Mouse (Mus musculus) lung, embryonic 15.5 days (tissue): ENCODE measurements around the gene Hacd4. TPM values are rescaled to one million over a fixed set of nuclear protein-coding genes. Genes with fewer than 3 reads are reported as not detected.

Experiments used
- ATAC-seq: fragments of 200-750 bp; cut with Nextera tagmentation; 2 replicates; pipeline ENCODE4 v1.8.0; 2017; ENCODE audit warnings: moderate number of reproducible peaks, borderline replicate concordance; ENCODE audit not compliant: low FRiP score, low TSS enrichment; ENCODE audit errors: extremely low read depth
- H3K27ac ChIP-seq: fragments of 300-500 bp; sonication (generic); 2 replicates; pipeline ENCODE4 v1.5.1; 2015; ENCODE audit warnings: moderate library complexity, mild to moderate bottlenecking, inconsistent platforms
- H3K27me3 ChIP-seq: fragments of 300-500 bp; sonication (generic); 2 replicates; pipeline ENCODE4 v1.6.1; 2015; ENCODE audit warnings: inconsistent platforms
- H3K36me3 ChIP-seq: fragments of 300-500 bp; sonication (generic); 2 replicates; pipeline ENCODE4 v1.6.1; 2015; ENCODE audit warnings: inconsistent platforms
- H3K4me1 ChIP-seq: fragments of 300-500 bp; sonication (generic); 2 replicates; pipeline ENCODE4 v1.6.1; 2015; ENCODE audit warnings: inconsistent platforms
- H3K4me2 ChIP-seq: fragments of 300-500 bp; sonication (generic); 2 replicates; pipeline ENCODE4 v1.6.1; 2015; ENCODE audit warnings: inconsistent platforms, mild to moderate bottlenecking, moderate library complexity
- H3K4me3 ChIP-seq: fragments of 300-500 bp; sonication (generic); 2 replicates; pipeline ENCODE4 v1.5.1; 2015; ENCODE audit warnings: mild to moderate bottlenecking, inconsistent platforms
- H3K9ac ChIP-seq: fragments of 300-500 bp; sonication (generic); 2 replicates; pipeline ENCODE4 v1.6.1; 2015; ENCODE audit warnings: inconsistent platforms
- H3K9me3 ChIP-seq: fragments of 300-500 bp; sonication (generic); 2 replicates; pipeline ENCODE4 v1.6.1; 2016; ENCODE audit warnings: inconsistent platforms
- WGBS: fragments of 180-500 bp; shearing (Covaris S2); methylation state at CpG from one replicate; pipeline ENCODE4 v1.1.7; 2015; 5-methylcytosine and 5-hydroxymethylcytosine counted together
- polyA plus RNA-seq: library from polyadenylated mRNA; unstranded; fragments of >200 nt; fragmentation: Nextera tagmentation; extraction: Ambion mirVana; gene quantifications from 2 replicates; pipeline ENCODE4 v1.2.1, GENCODE M21; 2015

Hacd4 gene
- 9.4 TPM in 2 replicates for polyA plus RNA-seq

DNA sequence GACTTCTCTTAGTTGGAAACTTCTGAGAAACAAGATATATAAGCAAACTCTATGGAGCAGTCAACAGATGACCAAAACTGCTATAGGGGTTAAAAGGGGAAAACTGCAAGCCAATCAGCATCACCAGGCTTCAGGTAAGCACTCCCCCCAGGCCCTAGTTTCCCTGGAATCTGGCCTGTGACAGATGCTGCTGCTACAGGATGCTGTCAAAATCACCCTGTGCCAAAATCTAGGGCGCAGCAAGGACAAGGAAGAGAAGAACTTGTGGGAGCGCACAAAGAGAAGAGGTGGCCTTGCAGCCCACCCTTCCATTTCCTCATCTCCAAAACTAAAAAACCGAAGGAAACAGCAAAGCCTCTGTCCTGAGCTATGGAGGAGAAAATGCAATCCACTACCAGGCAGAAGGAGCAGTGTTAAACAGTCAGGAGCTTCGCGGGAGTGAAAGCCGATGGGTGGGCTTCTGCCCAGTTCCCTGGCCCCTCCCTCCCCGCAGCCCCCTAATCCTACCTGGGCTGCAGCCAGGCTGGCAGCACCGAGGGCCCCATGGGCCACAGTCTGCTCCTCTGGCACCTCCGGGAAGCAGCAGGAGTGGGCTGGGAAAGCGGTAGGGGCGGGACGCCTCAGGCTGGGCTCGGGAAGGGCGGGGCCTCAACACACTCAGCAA is at the start of gene Hacd4:
TSS of gene Hacd4 (minus strand) at position 603 of the 664 bp plus-strand sequence.
- H3K36me3 ChIP-seq: no peaks in the 10 kb centered on the region
- peak within 1 kb of the TSS; percentile 49 for H3K4me3 ChIP-seq
- H3K9me3 ChIP-seq: no peaks in the 10 kb centered on the region
- ATAC-seq: peak; percentile 87
- H3K4me2 ChIP-seq: peak within 1 kb of the TSS; percentile 74
- H3K4me1 ChIP-seq: peaks cover 13% of the 10 kb centered on the region
- 3% methylated on average over 14 of the region's 14 CpGs for WGBS
- H3K9ac ChIP-seq: peak within 1 kb of the TSS; percentile 52
- H3K27ac ChIP-seq: 0 out of 2 replicates have a peak within 1 kb of the TSS, but pooled peaks have one; percentile 26
- no peaks in the 10 kb centered on the region for H3K27me3 ChIP-seq

DNA sequence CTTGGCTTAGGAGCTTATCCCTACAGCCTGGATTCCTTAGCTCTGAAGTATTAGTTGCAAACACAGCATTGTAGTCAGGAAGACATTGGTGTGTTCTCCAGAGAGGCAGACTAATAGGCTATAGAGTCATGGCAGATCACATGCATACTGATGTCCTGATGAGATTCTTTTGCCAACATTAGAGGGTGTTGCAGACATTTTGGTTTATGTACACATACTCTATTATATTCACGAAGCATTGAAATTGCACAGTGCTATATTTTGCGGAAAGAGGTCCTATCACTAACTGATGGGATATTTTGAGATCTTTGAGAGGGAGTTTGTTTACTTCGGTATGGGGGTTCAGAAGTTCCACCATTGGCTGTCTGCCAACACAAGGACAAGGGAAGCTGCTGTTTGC is 49.4 kb upstream of the Hacd4 start:
- no peak overlapping the region for H3K27ac ChIP-seq
- no peak overlapping the region for H3K9ac ChIP-seq
- ATAC-seq: peak; percentile 19; the same call in 1 of the 2 replicates
- H3K4me1 ChIP-seq: peaks cover 6% of the 10 kb centered on the region; the same call in 1 of the 2 replicates
- H3K4me2 ChIP-seq: no peak overlapping the region
- no peak overlapping the region for H3K4me3 ChIP-seq
- no peaks in the 10 kb centered on the region for H3K27me3 ChIP-seq
- no peaks in the 10 kb centered on the region for H3K36me3 ChIP-seq
- WGBS: 31% methylated on average over 3 of the region's 3 CpGs
- no peaks in the 10 kb centered on the region for H3K9me3 ChIP-seq

DNA sequence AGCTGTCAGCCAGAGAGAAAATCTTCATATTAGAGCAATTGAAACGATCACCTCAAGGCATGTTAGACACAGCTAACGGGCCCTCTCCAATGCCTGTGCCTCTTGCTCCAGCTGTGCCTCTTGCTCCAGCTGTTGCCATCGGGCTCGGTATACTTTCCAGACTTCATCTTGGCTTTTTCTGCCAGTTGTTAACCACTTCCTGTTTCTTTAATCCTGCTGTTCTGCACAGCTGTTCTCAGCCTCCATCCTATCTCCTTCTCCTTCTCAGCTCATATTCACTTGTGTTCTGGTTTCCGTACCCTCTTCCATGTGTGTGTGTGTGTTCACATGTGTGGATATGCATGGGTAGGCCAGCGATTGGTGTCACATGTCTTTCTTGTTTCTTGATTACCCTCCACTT is 41.4 kb upstream of the Hacd4 start:
- Histone ChIP-seq H3K4me3 (no peak overlapping the region), H3K4me1 (peaks cover 20% of the 10 kb centered on the region), H3K36me3 (no peaks in the 10 kb centered on the region), H3K27me3 (no peaks in the 10 kb centered on the region), H3K27ac (no peak overlapping the region), H3K4me2 (no peak overlapping the region), H3K9ac (no peak overlapping the region), H3K9me3 (no peaks in the 10 kb centered on the region)
- peak; percentile 56; the same call in 1 of the 2 replicates for ATAC-seq
- WGBS: 60% methylated on average over 6 of the region's 6 CpGs

DNA sequence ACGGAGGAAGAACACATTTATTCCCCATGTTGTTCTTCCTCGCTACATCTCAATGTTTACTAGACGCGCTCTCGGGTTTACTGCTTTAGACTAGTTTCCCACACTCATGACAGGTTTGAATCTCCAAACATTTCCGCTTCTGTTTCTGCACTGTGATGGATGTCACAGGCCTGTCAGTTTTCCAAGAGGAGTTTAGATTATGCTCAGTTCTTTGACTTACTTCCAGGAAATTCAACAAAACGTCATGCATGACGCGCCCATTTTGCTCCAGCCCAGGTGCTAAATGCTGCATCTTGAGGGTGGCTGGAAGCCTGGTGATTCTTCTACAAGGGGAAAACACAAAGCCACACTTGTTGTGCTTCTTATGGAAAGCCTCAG is 40.1 kb upstream of the Hacd4 start:
- Histone ChIP-seq H3K27ac (no peak overlapping the region), H3K4me1 (peaks cover 20% of the 10 kb centered on the region), H3K36me3 (no peaks in the 10 kb centered on the region), H3K27me3 (no peaks in the 10 kb centered on the region), H3K4me2 (no peak overlapping the region), H3K9me3 (no peaks in the 10 kb centered on the region), H3K4me3 (no peak overlapping the region), H3K9ac (no peak overlapping the region)
- ATAC-seq: peak; percentile 7; the same call in 1 of the 2 replicates
- 43% methylated on average over 9 of the region's 9 CpGs for WGBS

DNA sequence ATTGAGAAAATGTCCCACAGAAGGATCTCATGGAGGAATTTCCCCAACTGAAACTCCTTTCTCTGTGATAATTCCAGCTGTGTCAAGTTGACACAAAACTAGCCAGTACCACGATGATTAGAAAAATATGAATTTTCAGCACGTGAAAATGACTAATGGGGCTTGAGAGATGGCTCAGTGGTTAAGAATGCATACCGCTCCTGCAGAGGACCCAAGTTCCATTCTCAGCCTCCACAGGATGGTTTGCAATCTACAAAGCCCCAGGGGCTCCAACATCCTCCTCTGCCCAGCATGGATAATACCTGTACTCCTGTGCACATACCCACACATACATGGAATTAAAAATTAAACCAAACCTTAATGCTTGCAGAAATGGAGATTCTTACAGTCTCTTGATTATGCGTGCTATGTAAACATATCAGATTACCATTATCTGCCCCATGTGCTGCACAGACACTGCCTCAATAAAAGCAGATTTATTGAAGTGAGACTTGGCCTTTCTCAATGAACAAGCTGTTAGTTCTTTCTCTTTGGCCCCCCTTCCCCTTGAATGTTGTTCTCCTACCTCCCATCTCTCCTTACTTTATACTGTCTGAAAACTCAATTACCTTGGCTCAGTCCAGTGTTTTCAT is 39.6 kb upstream of the Hacd4 start:
- 44% methylated on average over 4 of the region's 4 CpGs for WGBS
- H3K4me2 ChIP-seq: no peak overlapping the region
- no peaks in the 10 kb centered on the region for H3K27me3 ChIP-seq
- H3K36me3 ChIP-seq: no peaks in the 10 kb centered on the region
- H3K4me1 ChIP-seq: peaks cover 20% of the 10 kb centered on the region
- no peak overlapping the region for H3K27ac ChIP-seq
- H3K9me3 ChIP-seq: no peaks in the 10 kb centered on the region
- ATAC-seq: no peak
- no peak overlapping the region for H3K4me3 ChIP-seq
- H3K9ac ChIP-seq: no peak overlapping the region

DNA sequence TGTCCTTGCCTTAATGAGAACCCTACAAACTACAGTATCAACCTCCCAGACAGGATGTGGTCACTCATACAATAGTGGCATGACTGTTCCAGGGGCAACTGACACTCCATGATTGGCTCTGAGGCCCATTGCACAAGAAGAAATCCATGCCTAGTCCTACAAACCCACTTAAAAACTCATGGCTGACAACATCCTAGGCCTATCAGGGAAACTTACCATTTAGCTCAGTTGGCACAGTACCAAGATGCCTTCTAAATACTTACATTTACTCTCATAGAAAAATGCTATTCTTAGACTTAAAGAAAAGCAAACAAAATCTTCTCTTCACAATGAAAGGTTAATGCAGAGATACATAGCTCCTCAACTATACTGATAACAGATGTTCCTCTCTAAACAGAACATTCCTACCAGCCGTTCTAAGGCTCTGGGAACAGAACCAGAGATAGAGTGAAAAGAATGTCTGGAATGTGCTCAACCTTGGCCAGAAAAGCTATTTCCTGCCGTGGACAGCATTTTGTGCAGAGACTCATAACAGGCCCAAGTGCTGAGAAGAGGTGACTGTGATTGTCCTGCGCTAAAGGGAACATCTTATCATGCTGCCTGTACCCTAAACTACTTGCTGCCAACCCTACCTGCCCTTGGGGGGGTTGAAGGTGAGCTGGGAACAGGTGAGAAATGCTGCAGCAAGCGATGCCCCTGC is 37.9 kb upstream of the Hacd4 start:
- Histone ChIP-seq H3K4me3 (no peak overlapping the region), H3K36me3 (no peaks in the 10 kb centered on the region), H3K4me1 (peaks cover 20% of the 10 kb centered on the region), H3K27me3 (no peaks in the 10 kb centered on the region), H3K9me3 (no peaks in the 10 kb centered on the region), H3K4me2 (no peak overlapping the region), H3K27ac (peak overlapping the region; percentile 71), H3K9ac (no peak overlapping the region)
- 28% methylated on average over 4 of the region's 4 CpGs for WGBS
- peak; percentile 77; the same call in 1 of the 2 replicates for ATAC-seq

DNA sequence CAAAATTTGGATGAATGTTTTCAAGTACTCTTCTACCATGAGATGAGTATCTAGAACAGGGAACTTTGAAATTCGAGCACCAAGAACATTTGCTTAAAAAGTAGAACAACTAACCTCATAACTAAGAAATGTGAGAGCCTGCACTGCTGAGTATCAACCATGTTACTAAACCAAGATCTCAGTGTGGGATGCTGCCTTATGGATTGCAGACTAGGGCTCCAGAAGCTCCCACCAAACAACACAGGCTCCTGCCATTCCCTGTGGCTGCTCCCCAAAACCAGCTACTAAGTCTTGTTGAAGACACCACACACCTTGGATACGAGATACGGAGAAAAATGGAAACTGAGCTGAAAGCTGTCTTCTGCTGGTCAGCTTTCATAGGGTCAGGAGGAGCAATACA is 37.4 kb upstream of the Hacd4 start:
- Histone ChIP-seq H3K4me3 (no peak overlapping the region), H3K27ac (peak overlapping the region; percentile 71), H3K9ac (no peak overlapping the region), H3K36me3 (no peaks in the 10 kb centered on the region), H3K9me3 (no peaks in the 10 kb centered on the region), H3K4me2 (no peak overlapping the region), H3K4me1 (peaks cover 20% of the 10 kb centered on the region), H3K27me3 (no peaks in the 10 kb centered on the region)
- no peak for ATAC-seq
- 87% methylated on average over 3 of the region's 3 CpGs for WGBS

DNA sequence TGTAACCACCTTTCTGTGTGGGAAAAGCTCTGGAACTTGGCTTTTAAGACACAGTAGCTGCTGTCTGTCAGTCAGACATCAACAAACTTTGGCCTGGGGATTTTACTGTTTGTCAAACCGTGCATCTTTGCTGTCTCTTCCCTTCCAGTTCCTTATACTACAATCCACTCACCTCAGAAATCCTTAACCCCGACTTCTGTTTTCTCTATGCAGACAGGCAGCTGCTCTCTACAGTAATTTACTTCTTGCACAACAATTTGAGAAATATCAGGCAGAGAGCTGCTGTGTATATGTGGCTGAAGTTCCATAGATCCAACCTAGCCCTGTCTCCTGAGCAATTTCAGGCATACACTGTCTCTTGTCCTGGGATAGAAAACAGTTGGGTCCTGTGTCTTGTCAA is 32.8 kb upstream of the Hacd4 start:
- no peak overlapping the region for H3K9ac ChIP-seq
- no peak for ATAC-seq
- H3K9me3 ChIP-seq: no peaks in the 10 kb centered on the region
- H3K4me1 ChIP-seq: peaks cover 5% of the 10 kb centered on the region
- 45% methylated on average over 2 of the region's 2 CpGs for WGBS
- no peaks in the 10 kb centered on the region for H3K27me3 ChIP-seq
- H3K36me3 ChIP-seq: no peaks in the 10 kb centered on the region
- no peak overlapping the region for H3K27ac ChIP-seq
- no peak overlapping the region for H3K4me3 ChIP-seq
- no peak overlapping the region for H3K4me2 ChIP-seq

DNA sequence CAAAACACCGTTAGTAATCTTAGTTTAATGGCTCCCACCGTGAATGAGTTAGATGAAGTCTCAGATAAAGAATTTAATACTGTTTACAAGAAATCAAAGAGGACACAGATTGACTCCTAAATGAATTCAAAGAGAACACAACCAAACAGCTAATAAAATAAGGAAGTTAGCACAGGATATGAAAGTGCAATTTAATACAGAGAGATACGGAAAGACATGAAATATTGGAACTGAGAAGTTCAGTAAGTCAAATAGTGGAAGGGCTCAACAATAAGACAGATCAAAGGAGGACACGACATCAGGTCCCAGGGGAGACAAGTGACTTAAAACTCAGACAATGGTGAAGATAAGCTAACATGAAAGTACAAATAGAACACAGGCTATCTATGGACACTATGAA is 25.8 kb upstream of the Hacd4 start:
- no peaks in the 10 kb centered on the region for H3K27me3 ChIP-seq
- ATAC-seq: no peak
- no peaks in the 10 kb centered on the region for H3K36me3 ChIP-seq
- H3K4me3 ChIP-seq: no peak overlapping the region
- H3K4me1 ChIP-seq: no peaks in the 10 kb centered on the region
- H3K4me2 ChIP-seq: no peak overlapping the region
- H3K9ac ChIP-seq: no peak overlapping the region
- 61% methylated on average over 4 of the region's 4 CpGs for WGBS
- H3K27ac ChIP-seq: no peak overlapping the region
- H3K9me3 ChIP-seq: no peaks in the 10 kb centered on the region

DNA sequence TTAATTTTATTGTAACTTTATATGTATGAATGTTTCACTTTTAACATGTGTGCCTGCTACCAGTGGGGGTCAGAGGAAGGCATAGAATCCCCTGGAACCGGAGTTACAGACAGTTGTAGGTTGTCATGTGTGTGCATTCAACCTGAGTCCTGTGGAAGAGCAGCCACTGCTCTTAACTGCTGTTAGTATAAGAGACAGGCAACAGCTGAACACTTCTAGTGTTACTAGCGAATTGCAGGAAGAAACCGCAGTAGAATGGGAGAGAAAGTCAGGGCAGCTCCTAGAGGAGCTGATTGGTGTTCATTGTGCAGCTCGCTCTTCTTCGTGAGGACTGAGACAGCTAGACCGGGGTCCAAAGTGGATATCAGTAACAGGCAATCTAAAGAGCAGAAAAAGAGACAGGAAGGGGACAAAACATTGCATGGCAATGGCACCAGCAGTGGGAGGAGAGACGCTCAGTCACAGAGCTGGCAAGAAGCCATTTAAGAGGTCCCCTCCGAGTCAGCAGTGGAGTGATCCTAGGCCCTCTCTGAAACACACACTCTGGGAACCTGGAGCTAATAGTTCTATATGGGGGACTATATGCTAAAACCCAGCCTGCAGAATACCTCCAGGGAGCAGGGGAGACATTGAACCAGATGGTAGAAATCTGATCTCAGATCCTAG is 24.4 kb upstream of the Hacd4 start:
- H3K9me3 ChIP-seq: no peaks in the 10 kb centered on the region
- H3K27ac ChIP-seq: no peak overlapping the region
- H3K9ac ChIP-seq: no peak overlapping the region
- no peak overlapping the region for H3K4me3 ChIP-seq
- no peak overlapping the region for H3K4me2 ChIP-seq
- H3K27me3 ChIP-seq: no peaks in the 10 kb centered on the region
- no peaks in the 10 kb centered on the region for H3K4me1 ChIP-seq
- no peak for ATAC-seq
- no peaks in the 10 kb centered on the region for H3K36me3 ChIP-seq
- WGBS: 54% methylated on average over 8 of the region's 8 CpGs

DNA sequence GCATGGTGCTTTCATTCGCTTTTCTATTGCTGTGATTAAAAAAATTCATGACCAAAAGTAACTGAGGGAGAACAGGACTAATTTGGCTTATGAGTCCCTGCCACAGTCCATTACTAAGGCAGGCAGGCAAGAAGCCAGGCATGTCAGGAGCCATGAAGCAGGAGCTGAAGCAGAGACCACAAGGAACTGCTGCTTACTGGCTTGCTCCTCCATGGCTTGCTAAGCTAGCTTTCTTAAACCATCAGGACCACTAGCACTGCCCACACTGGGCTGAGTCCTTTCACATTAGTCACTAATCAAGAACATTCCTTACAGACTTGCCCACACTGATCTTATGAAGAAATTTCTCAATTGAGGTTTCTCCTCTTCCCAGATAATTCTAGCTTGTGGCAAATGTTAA is 23.8 kb upstream of the Hacd4 start:
- Histone ChIP-seq H3K9me3 (no peaks in the 10 kb centered on the region), H3K4me3 (no peak overlapping the region), H3K4me2 (no peak overlapping the region), H3K27me3 (no peaks in the 10 kb centered on the region), H3K9ac (no peak overlapping the region), H3K4me1 (no peaks in the 10 kb centered on the region), H3K27ac (no peak overlapping the region), H3K36me3 (no peaks in the 10 kb centered on the region)
- WGBS: 88% methylated on average over 1 of the region's 1 CpGs
- ATAC-seq: no peak

DNA sequence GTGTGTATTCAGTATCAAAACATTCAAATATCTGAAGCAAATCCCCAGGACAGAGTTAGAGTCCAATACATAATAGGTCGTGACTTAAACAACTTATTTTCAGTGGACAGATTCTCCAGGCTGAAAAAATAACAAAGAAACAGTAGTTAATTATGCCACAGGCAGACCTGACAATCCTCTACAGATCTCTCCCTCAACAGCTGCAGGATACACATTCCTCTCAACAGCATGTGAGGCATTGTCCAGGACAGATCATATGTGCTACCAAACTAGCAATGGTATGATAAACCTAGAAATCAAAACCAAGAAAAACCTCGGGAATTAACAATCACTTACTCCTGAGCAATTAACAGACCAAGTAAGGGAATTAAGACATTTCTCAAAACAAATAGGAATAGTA is 22.6 kb upstream of the Hacd4 start:
- ATAC-seq: no peak
- Histone ChIP-seq H3K4me3 (no peak overlapping the region), H3K4me1 (no peaks in the 10 kb centered on the region), H3K36me3 (no peaks in the 10 kb centered on the region), H3K27ac (no peak overlapping the region), H3K9ac (no peak overlapping the region), H3K9me3 (no peaks in the 10 kb centered on the region), H3K4me2 (no peak overlapping the region), H3K27me3 (no peaks in the 10 kb centered on the region)
- WGBS: 66% methylated on average over 2 of the region's 2 CpGs
